Mouse (Mus musculus) hindbrain, embryonic 10.5 days (tissue): Measurements from ENCODE around the gene Gm49345. TPM values are rescaled to one million over a fixed set of nuclear protein-coding genes. Genes with fewer than 3 reads are reported as not detected.

Experiments used
- DNase-seq: peaks from one replicate; pipeline ENCODE4 v3.0.0-alpha.2; 2017; ENCODE audit warnings: low spot score
- H3K27ac ChIP-seq: fragments of 300-500 bp; sonication (generic); 2 replicates; pipeline ENCODE4 v1.5.1; 2016; ENCODE audit warnings: mild to moderate bottlenecking, moderate library complexity
- H3K27me3 ChIP-seq: fragments of 300-500 bp; sonication (generic); 2 replicates; pipeline ENCODE4 v1.6.1; 2016; ENCODE audit warnings: mild to moderate bottlenecking; ENCODE audit not compliant: poor library complexity, insufficient read depth, severe bottlenecking
- H3K36me3 ChIP-seq: fragments of 300-500 bp; sonication (generic); 2 replicates; pipeline ENCODE4 v1.6.1; 2016; ENCODE audit warnings: mild to moderate bottlenecking, moderate library complexity
- H3K4me1 ChIP-seq: fragments of 300-500 bp; sonication (generic); replicated peaks from 2 replicates; pipeline ENCODE4 v1.6.1; 2016; ENCODE audit warnings: mild to moderate bottlenecking
- H3K4me3 ChIP-seq: fragments of 300-500 bp; sonication (generic); 2 replicates; pipeline ENCODE4 v1.5.1; 2016; ENCODE audit warnings: mild to moderate bottlenecking, moderate library complexity
- H3K9me3 ChIP-seq: fragments of 300-500 bp; sonication (generic); 2 replicates; pipeline ENCODE4 v1.6.1; 2016; ENCODE audit warnings: mild to moderate bottlenecking, moderate library complexity
- WGBS: fragments of 180-500 bp; shearing (Covaris S2); methylation state at CpG from one replicate; pipeline ENCODE4 v1.1.7; 2016; 5-methylcytosine and 5-hydroxymethylcytosine counted together
- polyA plus RNA-seq: library from polyadenylated mRNA; unstranded; fragments of >200 nt; fragmentation: Nextera tagmentation; extraction: Ambion mirVana; gene quantifications from 2 replicates; pipeline ENCODE4 v1.2.1, GENCODE M21; 2016

The Gm49345 gene
- polyA plus RNA-seq, 1 experiment from 2014 or later = not detected

DNA sequence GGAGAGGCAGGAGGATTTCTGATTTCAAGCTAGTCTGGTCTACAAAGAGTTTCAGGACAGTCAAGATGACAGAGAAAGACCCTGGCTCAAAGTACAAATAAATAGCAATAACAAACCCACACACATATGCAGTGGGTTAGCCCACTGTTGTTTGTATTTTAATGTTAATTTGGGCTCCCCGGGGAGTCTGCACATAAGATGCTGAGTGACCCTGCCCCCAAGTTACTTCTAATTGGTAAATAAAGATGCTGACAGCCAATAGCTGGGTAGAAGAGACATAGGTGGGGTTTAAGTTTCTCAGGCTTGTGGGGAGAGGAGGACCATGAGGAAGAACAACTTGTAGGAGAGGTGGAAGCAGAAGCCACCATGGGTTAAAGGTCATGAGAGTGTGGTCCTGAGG lies 91.6 kb downstream of the Gm49345 start:
- Histone ChIP-seq H3K27me3 (no peaks in the 10 kb centered on the region), H3K4me3 (no peak overlapping the region), H3K4me1 (no peaks in the 10 kb centered on the region), H3K9me3 (peaks cover 12% of the 10 kb centered on the region), H3K27ac (no peak overlapping the region), H3K36me3 (peaks cover 66% of the 10 kb centered on the region)
- WGBS = 83% methylated on average over 1 of the region's 1 CpGs
- no peak for DNase-seq

Other genes starting within 250 kb of the Gm49345 start
- gene Zfp429, start 237.9 kb downstream of the Gm49345 start, polyA plus RNA-seq = 3.7 and 5.9 TPM in 2 replicates
- 0.92 and 1.7 TPM in 2 replicates for gene Zfp459, start 216.4 kb downstream of the Gm49345 start, polyA plus RNA-seq
- gene Zfp874a, start 186.1 kb downstream of the Gm49345 start, polyA plus RNA-seq = 5.7 and 7.2 TPM in 2 replicates
- 1.4 and 1.5 TPM in 2 replicates for gene Zfp874b, start 153.5 kb downstream of the Gm49345 start, polyA plus RNA-seq
- 12.9 and 14.2 TPM in 2 replicates for gene Zfp58, start 137.2 kb downstream of the Gm49345 start, polyA plus RNA-seq
- not detected in 2 replicates for gene Gm26965, start 111.6 kb downstream of the Gm49345 start, polyA plus RNA-seq
- 26.5 and 26.6 TPM in 2 replicates for gene Zfp87, start 111.6 kb downstream of the Gm49345 start, polyA plus RNA-seq
- 15.1 and 15.4 TPM in 2 replicates for gene Zfp748, start 83.9 kb downstream of the Gm49345 start, polyA plus RNA-seq
- 2.2 and 3.5 TPM in 2 replicates for gene Zfp729b, start 28.1 kb downstream of the Gm49345 start, polyA plus RNA-seq
- 1.5 and 2.2 TPM in 2 replicates for gene Zfp729a, start within 50 bp of the Gm49345 start, polyA plus RNA-seq
- 9.0 and 11.8 TPM in 2 replicates for gene Zfp738, start 49.3 kb upstream of the Gm49345 start, polyA plus RNA-seq
- 5.0 and 6.0 TPM in 2 replicates for gene Zfp65, start 91.4 kb upstream of the Gm49345 start, polyA plus RNA-seq
- gene Zfp85, start 117.5 kb upstream of the Gm49345 start, polyA plus RNA-seq = 4.5 and 4.6 TPM in 2 replicates
- gene Zfp493, start 141.9 kb upstream of the Gm49345 start, polyA plus RNA-seq = 2.1 and 3.0 TPM in 2 replicates
- 5.4 and 6.4 TPM in 2 replicates for gene Zfp273, start 176.0 kb upstream of the Gm49345 start, polyA plus RNA-seq
- gene Gm10037, start 193.3 kb upstream of the Gm49345 start, polyA plus RNA-seq = 1.6 and 2.2 TPM in 2 replicates
- not detected in 2 replicates for gene BC048507, start 225.6 kb upstream of the Gm49345 start, polyA plus RNA-seq